In the genomic region with DNA sequence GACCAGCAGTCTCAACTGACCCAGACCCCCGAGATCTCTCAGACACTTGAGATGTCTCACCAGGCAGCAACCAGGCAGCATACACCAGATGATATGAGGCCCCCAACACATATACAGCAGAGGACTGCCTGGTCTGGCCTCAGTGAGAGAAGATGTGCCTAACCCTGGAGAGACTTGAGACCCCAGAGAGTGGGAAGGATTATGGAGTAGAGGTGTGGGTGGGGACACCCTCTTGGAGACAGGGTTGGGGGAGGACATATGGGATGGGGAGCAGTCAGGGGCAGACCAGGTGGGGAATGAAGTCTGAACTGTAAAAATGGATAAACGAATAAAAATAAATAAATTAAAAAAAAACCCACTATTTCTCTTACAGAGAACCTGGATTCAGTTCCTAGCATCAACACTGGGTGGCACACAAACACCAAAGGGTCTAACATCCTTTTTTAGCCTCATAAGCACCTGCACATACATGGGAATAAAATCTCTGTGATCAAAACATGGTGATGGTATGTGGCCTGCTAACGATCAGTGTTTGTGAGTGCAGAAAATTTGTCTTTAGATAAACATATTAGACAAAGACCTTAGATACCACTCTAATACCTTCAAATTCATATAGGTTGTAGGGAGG, we compare ENCODE assay signal across 16 mouse cellular contexts. TPM values are rescaled to one million over a fixed set of nuclear protein-coding genes. Genes with fewer than 3 reads are reported as not detected.
DNase-seq lines count a peak whose midpoint lies in the region; ATAC-seq and TF ChIP-seq lines count a peak whose summit lies in the region.
"Had no signal": no experiment of that assay in that cellular context is flagged by ENCODE, and none has a peak within 500 bp of the region (broad histone marks: within the 10 kb centered on the region; RNA-seq: fewer than 3 reads in every experiment).

No protein-coding gene starts in this region.

- H3K27ac ChIP-seq in forebrain, embryonic 14.5 days (ENCODE audit: low read depth, low read length): no peak overlapping the region
- no peak overlapping the region for H3K27ac ChIP-seq in forebrain, embryonic 10.5 days
- H3K27ac ChIP-seq in MEL (ENCODE audit: control insufficient read depth, low read depth, low read length): no peak overlapping the region
- H3K27ac ChIP-seq in midbrain, embryonic 13.5 days: no peak overlapping the region
- H3K27ac ChIP-seq in heart, embryonic 12.5 days (ENCODE audit: poor library complexity, severe bottlenecking): no peak overlapping the region
- H3K27ac ChIP-seq: heart, adult 2 months had no signal

- H3K4me3 ChIP-seq in forebrain, embryonic 14.5 days (ENCODE audit: low read depth, low read length): no peak overlapping the region
- no peak overlapping the region for H3K4me3 ChIP-seq in forebrain, embryonic 10.5 days
- no peak overlapping the region for H3K4me3 ChIP-seq in MEL (ENCODE audit: control insufficient read depth in 1 of 2, insufficient read depth in 1 of 2, low read depth in 2 of 2, low read length in 2 of 2)
- H3K4me3 ChIP-seq in midbrain, embryonic 13.5 days (replicated peaks): no peak overlapping the region
- H3K4me3 ChIP-seq in heart, embryonic 12.5 days: no peak overlapping the region
- H3K4me3 ChIP-seq: heart, adult 2 months had no signal

- no peaks in the 10 kb centered on the region for H3K27me3 ChIP-seq in forebrain, embryonic 14.5 days (replicated peaks; ENCODE audit: control insufficient read depth, insufficient read depth, low read length)
- 0 out of 2 replicates have a peak, but pooled peaks cover 4% of the 10 kb centered on the region for H3K27me3 ChIP-seq in forebrain, embryonic 10.5 days (ENCODE audit: poor library complexity, severe bottlenecking)
- no peaks in the 10 kb centered on the region; a peak in 1 of 4 replicates for H3K27me3 ChIP-seq in MEL (ENCODE audit: control insufficient read depth in 1 of 2, insufficient read depth in 2 of 2, low read length in 2 of 2)
- H3K27me3 ChIP-seq in midbrain, embryonic 13.5 days: no peaks in the 10 kb centered on the region
- H3K27me3 ChIP-seq in heart, embryonic 12.5 days (replicated peaks): peaks cover 2% of the 10 kb centered on the region; the same call in 1 of the 2 replicates

- H3K9me3 ChIP-seq in forebrain, embryonic 14.5 days (replicated peaks; ENCODE audit: control insufficient read depth, low read length): no peaks in the 10 kb centered on the region
- H3K9me3 ChIP-seq in forebrain, embryonic 10.5 days: no peaks in the 10 kb centered on the region
- H3K9me3 ChIP-seq in MEL (replicated peaks; ENCODE audit: insufficient read depth, low read length): no peaks in the 10 kb centered on the region
- H3K9me3 ChIP-seq in midbrain, embryonic 13.5 days: no peaks in the 10 kb centered on the region
- H3K9me3 ChIP-seq in heart, embryonic 12.5 days (replicated peaks): no peaks in the 10 kb centered on the region

- no peaks in the 10 kb centered on the region for H3K36me3 ChIP-seq in forebrain, embryonic 14.5 days (ENCODE audit: control insufficient read depth, insufficient read depth, low read length)
- no peaks in the 10 kb centered on the region for H3K36me3 ChIP-seq in forebrain, embryonic 10.5 days (replicated peaks)
- no peaks in the 10 kb centered on the region for H3K36me3 ChIP-seq in MEL (ENCODE audit: control insufficient read depth in 1 of 2, insufficient read depth in 2 of 2, low read length in 2 of 2)
- no peaks in the 10 kb centered on the region for H3K36me3 ChIP-seq in midbrain, embryonic 13.5 days
- H3K36me3 ChIP-seq in heart, embryonic 12.5 days: no peaks in the 10 kb centered on the region

- intact Hi-C loops in left cerebral cortex, postnatal 25 days (cut with DNase I): no loop called here

- ATAC-seq in forebrain, embryonic 14.5 days: no peak
- ATAC-seq in midbrain, embryonic 13.5 days: peak; percentile 71
- ATAC-seq in megakaryocyte, adult 5-6 weeks (ENCODE audit: poor library complexity, severe bottlenecking): no peak
- no peak for ATAC-seq in heart, embryonic 12.5 days (ENCODE audit: insufficient number of reproducible peaks, low FRiP score)

- TF ChIP-seq POLR2A in MEL (IDR thresholded peaks at IDR 0.05; ENCODE audit: control insufficient read depth in 1 of 2, insufficient read depth in 1 of 2, low read depth in 1 of 2, low read length in 2 of 2, poor library complexity in 1 of 2): no peak

- WGBS in forebrain, embryonic 14.5 days: 68% methylated on average over 3 of the region's 3 CpGs
- 75% methylated on average over 3 of the region's 3 CpGs for WGBS in forebrain, embryonic 10.5 days
- 80% methylated on average over 3 of the region's 3 CpGs for WGBS in midbrain, embryonic 13.5 days
- 65% methylated on average over 3 of the region's 3 CpGs for WGBS in heart, embryonic 12.5 days

- no peaks in the 10 kb centered on the region for H3K79me2 ChIP-seq in MEL (ENCODE audit: control insufficient read depth, insufficient read depth, low read length, poor library complexity)

- peak; percentile 17 for TF ChIP-seq RAD21 in MEL (IDR thresholded peaks at IDR 0.05; ENCODE audit: low read depth, low read length)

- no peak overlapping the region for H3K4me2 ChIP-seq in forebrain, embryonic 14.5 days (ENCODE audit: low read length)
- no peak overlapping the region for H3K4me2 ChIP-seq in midbrain, embryonic 13.5 days (replicated peaks)
- no peak overlapping the region for H3K4me2 ChIP-seq in heart, embryonic 12.5 days
- H3K4me2 ChIP-seq: liver, embryonic 11.5 days had no signal

- TF ChIP-seq CTCF in MEL (IDR thresholded peaks at IDR 0.05 in 2 of 3, conservative IDR thresholded peaks at IDR 0.05 in 1 of 3; ENCODE audit: control insufficient read depth in 1 of 3, insufficient read depth in 1 of 3, low read depth in 2 of 3, low read length in 3 of 3, poor library complexity in 1 of 3, severe bottlenecking in 1 of 3): peak in 1 of 3 experiments; percentile 20; a peak in 1 of 6 replicates

- H3K4me1 ChIP-seq in forebrain, embryonic 14.5 days (ENCODE audit: control insufficient read depth, insufficient read depth, low read length): no peaks in the 10 kb centered on the region
- no peaks in the 10 kb centered on the region for H3K4me1 ChIP-seq in forebrain, embryonic 10.5 days
- no peaks in the 10 kb centered on the region for H3K4me1 ChIP-seq in MEL (ENCODE audit: control insufficient read depth in 1 of 2, insufficient read depth in 2 of 2, low read length in 2 of 2)
- H3K4me1 ChIP-seq in midbrain, embryonic 13.5 days (replicated peaks): no peaks in the 10 kb centered on the region
- no peaks in the 10 kb centered on the region for H3K4me1 ChIP-seq in heart, embryonic 12.5 days (replicated peaks)

- no peak overlapping the region for H3K9ac ChIP-seq in forebrain, embryonic 14.5 days (ENCODE audit: low read length)
- no peak overlapping the region for H3K9ac ChIP-seq in MEL (ENCODE audit: control insufficient read depth, low read depth, low read length, poor library complexity, severe bottlenecking)
- H3K9ac ChIP-seq in midbrain, embryonic 13.5 days (replicated peaks): no peak overlapping the region
- no peak overlapping the region for H3K9ac ChIP-seq in heart, embryonic 12.5 days

- DNase-seq in forebrain, embryonic 14.5 days (ENCODE audit: low spot score): peak; percentile 48
- no peak for DNase-seq in forebrain, embryonic 10.5 days (ENCODE audit: extremely low spot score, low spot score)
- DNase-seq in left cerebral cortex, postnatal 25 days (ENCODE audit: low spot score in 2 of 2): peak; percentile 33 to 35
- DNase-seq in left cerebral cortex, adult 8-10 months (ENCODE audit: low spot score in 2 of 2): no peak
- DNase-seq in MEL (ENCODE audit: low read depth, low spot score): no peak
- DNase-seq: adrenal gland, postnatal 25 days; cerebellum, adult 9-10 months; heart, adult 2 months; lung, postnatal 14 days; retina, postnatal 1 day had no signal

- no peak for TF ChIP-seq EP300 in MEL (IDR thresholded peaks at IDR 0.05; ENCODE audit: low read depth in 1 of 2, low read length in 2 of 2)

TF ChIP-seq in MEL, 35 proteins besides CTCF, POLR2A, EP300 and RAD21:
- TF ChIP-seq MYB (IDR thresholded peaks at IDR 0.05; ENCODE audit: low read depth, low read length) (no peak), SMC3 (IDR thresholded peaks at IDR 0.05; ENCODE audit: low read depth, low read length) (peak; percentile 44)

RNA-seq across cellular contexts. Expression of a gene that starts 7.4 kb away (rescaled TPM):
- 2.6 and 2.9 TPM in 2 replicates for polyA plus RNA-seq in forebrain, embryonic 14.5 days (2014; fragmentation: Nextera tagmentation; extraction: Ambion mirVana)
- polyA plus RNA-seq in forebrain, embryonic 10.5 days (2016; fragmentation: Nextera tagmentation; extraction: Ambion mirVana): 5.5 and 6.4 TPM in 2 replicates
- total RNA-seq in left cerebral cortex, postnatal 25 days (2021): under 1 TPM; 0.39 to 0.89 TPM
- 1 to 10 TPM in 1 of 4 experiments, under 1 TPM in 3; 0.27 to 1.6 (median 0.49) TPM for total RNA-seq in left cerebral cortex, adult 8-10 months (2022)
- total RNA-seq in MEL (2012; rRNA removed): not detected in 2 replicates
- polyA plus RNA-seq in MEL (2012; ENCODE audit: insufficient read depth in 1 of 2, insufficient read length in 2 of 2, low read depth in 1 of 2, low replicate concordance in 2 of 2, missing spikeins in 1 of 2): not detected
- 1.1 TPM in 2 replicates for polyA plus RNA-seq in midbrain, embryonic 13.5 days (2015; fragmentation: Nextera tagmentation; extraction: Ambion mirVana)
- not detected in 2 replicates for total RNA-seq in megakaryocyte, adult 5-6 weeks (2015)
- not detected in 2 replicates for total RNA-seq in megakaryocyte, adult 5-6 weeks (2017)
- 3.1 and 3.8 TPM in 2 replicates for polyA plus RNA-seq in heart, embryonic 12.5 days (2016; fragmentation: Nextera tagmentation; extraction: Ambion mirVana)
- total RNA-seq: gastrocnemius, adult 18-20 months; heart, adult 2 months; hematopoietic stem cell, adult 5-6 weeks had no signal

Comparison
In these comparisons a context has a peak if more than half of its experiments do, and no peak if none do; other contexts are left out.
1. DNase-seq: peak in forebrain, embryonic 14.5 days (single experiment) and left cerebral cortex, postnatal 25 days (2 of 2); none in forebrain, embryonic 10.5 days (single experiment), left cerebral cortex, adult 8-10 months (0 of 2) and MEL (single experiment).